Mouse (Mus musculus): ENCODE data around the gene Hils1.

DNA sequence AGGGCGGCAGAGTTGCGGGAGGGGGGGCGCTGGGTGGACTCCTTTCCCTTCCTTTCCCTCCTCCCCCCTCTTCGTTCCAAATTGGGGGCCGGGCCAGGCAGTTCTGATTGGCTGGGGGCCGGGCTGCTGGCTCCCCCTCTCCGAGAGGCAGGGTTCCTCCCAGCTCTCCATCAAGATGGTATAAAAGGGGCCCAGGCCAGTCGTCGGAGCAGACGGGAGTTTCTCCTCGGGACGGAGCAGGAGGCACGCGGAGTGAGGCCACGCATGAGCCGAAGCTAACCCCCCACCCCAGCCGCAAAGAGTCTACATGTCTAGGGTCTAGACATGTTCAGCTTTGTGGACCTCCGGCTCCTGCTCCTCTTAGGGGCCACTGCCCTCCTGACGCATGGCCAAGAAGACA lies 31.3 kb upstream of the Hils1 start, which contains the start of gene Col1a1:
- TF ChIP-seq E2F4 (IDR thresholded peaks at IDR 0.05; ENCODE audit: borderline replicate concordance, low read depth, low read length) = no peak
- no peak for TF ChIP-seq POLR2A (IDR thresholded peaks at IDR 0.05; ENCODE audit: control insufficient read depth in 1 of 2, insufficient read depth in 1 of 2, low read depth in 1 of 2, low read length in 2 of 2, poor library complexity in 1 of 2)
- no peak for TF ChIP-seq CTCF (IDR thresholded peaks at IDR 0.05 in 2 of 3, conservative IDR thresholded peaks at IDR 0.05 in 1 of 3; ENCODE audit: control insufficient read depth in 1 of 3, insufficient read depth in 1 of 3, low read depth in 2 of 3, low read length in 3 of 3, poor library complexity in 1 of 3, severe bottlenecking in 1 of 3)
- no peak for TF ChIP-seq ETS1 (IDR thresholded peaks at IDR 0.05; ENCODE audit: low read depth, low read length)
- TF ChIP-seq EP300 (IDR thresholded peaks at IDR 0.05; ENCODE audit: low read depth in 1 of 2, low read length in 2 of 2) = no peak
- TF ChIP-seq NELFE (IDR thresholded peaks at IDR 0.05; ENCODE audit: low read depth, low read length) = no peak
